Mouse (Mus musculus): ENCODE measurements around the gene Olfr105-ps.

The Olfr105-ps gene

DNA sequence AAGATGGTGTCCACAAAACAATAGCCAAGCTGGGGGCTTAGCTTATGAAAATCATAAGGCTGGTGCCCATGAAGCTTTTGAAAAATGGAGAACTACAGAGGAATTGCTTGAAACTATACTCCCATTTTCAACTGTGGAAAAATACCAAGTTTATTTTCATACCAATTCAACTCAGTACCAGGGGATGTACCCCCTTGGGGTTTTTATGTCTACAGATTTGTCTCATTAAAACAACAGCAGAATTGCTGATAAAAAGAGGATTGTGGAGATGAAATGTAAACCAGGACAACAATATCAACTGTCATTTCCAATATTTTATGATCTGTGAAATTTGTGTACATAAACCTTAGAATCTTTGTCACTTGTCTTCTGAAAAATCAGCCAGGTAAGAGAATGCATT, at the start of gene Olfr105-ps:
Gene Olfr105-ps (plus strand): TSS at position 301 of the 400 bp plus-strand sequence.
- DNase-seq (ENCODE audit: low spot score in 2 of 2), result no peak

- no peak for DNase-seq (ENCODE audit: low spot score in 2 of 2)
Observed at GRCm38 (mm10) chr17:37339598-37339997, 39.2 kb upstream of the Olfr105-ps start, which contains the start of gene Olfr103. Olfr103 (minus strand) TSS chr17:37339698.

DNA sequence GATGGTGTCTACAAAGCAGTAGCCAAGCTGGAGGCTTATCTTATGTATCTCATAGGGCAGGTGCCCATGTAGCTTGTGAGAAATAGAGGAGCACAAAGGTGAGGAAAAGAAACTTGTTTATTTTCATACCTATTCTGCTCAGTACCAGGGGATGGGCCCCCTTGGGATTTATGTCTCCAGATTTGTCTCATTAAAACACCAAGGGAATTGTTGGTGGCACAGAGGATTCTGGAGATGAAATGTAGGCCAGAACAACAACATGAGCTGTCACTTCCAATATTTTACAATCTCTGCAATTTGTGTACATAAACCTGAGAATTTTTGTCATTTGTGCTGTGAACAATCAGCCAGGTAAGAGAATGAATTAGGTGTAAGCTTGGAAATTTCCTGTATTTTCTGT, 19.6 kb upstream of the Olfr105-ps start, which contains the start of gene Olfr104-ps:
Gene Olfr104-ps (plus strand): TSS at position 301 of the 400 bp plus-strand sequence.
- no peak for DNase-seq (ENCODE audit: low spot score in 2 of 2)

GRCm38 (mm10) chr17:37390093-37390492, 11.3 kb downstream of the Olfr105-ps start, which contains the start of gene Olfr106-ps:
Olfr106-ps (plus strand) TSS chr17:37390393.
- no peak for DNase-seq (ENCODE audit: low spot score in 2 of 2)

DNA sequence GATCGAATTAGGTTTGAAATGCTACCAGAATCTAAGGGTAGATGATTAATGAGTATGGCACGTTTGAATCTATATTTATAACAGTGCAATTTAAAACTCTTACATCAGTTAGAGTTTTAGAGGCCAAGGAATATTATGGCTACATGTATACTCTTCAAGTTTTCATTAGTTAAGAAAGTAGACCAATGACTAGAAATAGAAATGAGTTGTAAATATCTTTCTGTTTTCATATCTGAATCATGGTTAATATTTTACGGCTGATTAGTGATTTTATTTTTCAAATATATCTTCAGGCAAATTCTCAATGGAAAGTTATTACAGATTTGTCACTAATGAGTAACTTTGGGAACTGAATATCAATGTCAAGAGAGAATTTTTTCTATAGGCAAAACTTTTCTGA, 20.1 kb downstream of the Olfr105-ps start, which contains the start of gene Olfr107:
Gene Olfr107 (plus strand): TSS at position 301 of the 400 bp plus-strand sequence.
- DNase-seq (ENCODE audit: low spot score in 2 of 2), result no peak

GRCm38 (mm10) chr17:37413380-37413779, 34.5 kb downstream of the Olfr105-ps start:
- no peak for DNase-seq (ENCODE audit: low spot score in 2 of 2)
